Mouse (Mus musculus) mouse trophoblast stem cell (cell line): ENCODE data around the gene Cacng8.

Source experiments
- in situ Hi-C, 2 experiments: fragments of 300-500 bp; cut with MseI, MboI; formaldehyde crosslinking; loops; 2 replicates in 1 of 2; 3 replicates in 1 of 2; pipeline ENCODE4 v1.15.1; 2025

The Cacng8 gene

DNA sequence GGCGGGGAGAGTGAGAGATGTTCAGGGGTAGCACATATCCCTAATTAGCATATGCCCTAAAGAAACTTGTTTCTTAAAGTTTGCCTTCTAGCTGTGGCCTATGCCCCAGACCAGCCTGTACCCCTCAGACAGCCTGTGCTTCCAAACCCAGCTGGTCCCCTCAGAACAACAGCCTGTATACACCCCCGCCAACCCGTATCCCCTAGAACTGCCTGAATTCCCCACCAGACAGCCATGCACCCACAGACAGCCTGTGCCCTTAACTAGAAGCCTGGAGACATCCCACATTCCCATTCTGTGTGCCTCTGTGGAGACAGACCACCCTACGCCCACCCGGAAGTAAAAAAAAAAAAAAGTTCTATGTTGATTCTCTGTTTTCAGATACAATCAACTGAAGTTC is 34.7 kb downstream of the Cacng8 start:
- in situ Hi-C loops = no loop called here

DNA sequence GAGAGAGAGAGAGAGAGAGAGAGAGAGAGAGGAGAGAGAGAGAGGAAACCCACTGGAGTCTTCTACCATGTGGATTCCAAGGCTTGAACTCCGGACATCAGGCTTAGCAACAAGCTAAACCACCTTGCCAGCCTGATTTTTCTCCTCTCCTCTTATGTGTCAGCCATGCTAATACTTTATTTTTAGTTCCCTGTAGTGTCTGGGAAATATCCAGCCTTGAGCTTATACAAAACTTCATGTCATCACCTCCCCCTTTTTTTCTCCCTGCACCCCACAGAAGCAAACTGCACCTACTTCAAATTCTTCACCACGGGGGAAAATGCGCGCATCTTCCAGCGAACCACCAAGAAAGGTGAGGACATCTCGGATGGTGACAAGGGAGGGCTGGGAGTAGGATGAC is 39.7 kb downstream of the Cacng8 start:
- in situ Hi-C loops = no loop called here

DNA sequence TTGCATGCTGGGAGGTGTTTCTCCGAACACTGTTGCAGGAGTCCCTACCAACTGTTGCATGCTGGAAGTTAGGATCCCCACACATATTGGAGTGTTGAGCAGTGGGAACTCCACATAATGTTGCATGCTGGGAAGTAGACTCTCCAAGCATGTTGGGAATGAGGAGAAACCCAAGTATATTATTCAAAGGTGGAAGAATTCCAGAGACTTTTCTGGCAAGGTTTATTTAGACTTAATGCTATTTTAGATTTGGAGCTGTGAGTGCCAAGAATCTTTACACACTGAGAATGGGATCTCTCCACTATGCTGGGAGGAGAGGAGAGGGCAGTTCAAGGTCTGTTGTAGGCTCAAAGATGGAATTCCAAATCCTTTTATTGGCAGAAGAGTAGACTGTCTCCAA is 41.6 kb downstream of the Cacng8 start:
- in situ Hi-C loops = no loop called here

DNA sequence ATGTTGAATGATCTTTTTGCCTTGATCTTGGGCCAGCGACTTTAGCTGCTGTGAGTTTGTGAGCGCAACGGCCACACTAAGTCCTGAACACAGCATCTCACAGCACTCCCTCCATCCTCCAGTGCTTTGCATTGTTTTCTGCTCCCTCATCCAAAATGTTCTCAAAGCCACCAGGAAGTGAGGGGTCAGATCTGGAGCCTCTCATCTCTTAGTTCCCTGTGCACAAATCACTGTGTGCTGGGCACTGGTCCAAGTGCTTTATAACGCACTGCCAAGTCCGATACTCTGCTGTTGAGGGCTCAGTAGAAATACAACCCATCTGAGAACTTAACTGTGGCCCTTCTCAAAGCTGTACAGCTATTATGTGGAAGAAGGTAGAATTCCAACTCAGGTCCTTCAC is 47.5 kb downstream of the Cacng8 start:
- in situ Hi-C loops = no loop called here

DNA sequence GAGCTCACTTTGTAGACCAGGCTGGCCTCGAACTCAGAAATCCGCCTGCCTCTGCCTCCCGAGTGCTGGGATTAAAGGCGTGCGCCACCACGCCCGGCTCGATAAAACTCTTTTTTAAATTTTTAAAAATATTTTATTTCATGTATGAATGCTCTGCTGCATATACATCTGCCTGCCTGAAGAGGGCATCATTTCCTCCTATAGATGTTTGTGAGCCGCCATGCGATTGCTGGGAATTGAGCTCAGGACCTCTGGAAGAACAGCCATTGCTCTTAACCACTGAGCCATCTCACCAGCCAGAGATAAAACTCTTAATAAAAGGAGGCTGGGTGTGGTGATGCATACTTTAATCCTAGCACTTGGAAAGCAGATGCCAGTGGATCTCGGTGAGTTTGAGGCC is 49.5 kb downstream of the Cacng8 start:
- in situ Hi-C loops = no loop called here

DNA sequence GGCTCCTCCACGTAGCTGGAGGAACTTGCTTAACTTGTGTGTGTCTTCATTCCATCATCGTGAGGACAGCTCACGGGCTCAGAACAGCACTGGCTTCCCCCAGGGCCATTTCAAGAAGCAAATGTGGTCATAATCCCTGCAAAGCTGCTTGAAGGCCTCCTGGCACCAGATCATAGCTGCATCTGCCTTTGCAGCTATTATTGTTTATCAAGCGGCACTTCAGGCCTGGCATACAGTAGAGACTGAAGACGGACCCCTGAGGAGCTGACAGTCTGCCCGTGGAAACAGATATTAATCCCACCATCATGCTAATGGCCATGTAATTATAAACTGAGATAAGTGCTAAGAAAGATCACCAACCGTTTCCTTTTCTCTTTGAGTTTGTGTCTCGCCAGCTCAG is 50.0 kb downstream of the Cacng8 start:
- in situ Hi-C loops = no loop called here

DNA sequence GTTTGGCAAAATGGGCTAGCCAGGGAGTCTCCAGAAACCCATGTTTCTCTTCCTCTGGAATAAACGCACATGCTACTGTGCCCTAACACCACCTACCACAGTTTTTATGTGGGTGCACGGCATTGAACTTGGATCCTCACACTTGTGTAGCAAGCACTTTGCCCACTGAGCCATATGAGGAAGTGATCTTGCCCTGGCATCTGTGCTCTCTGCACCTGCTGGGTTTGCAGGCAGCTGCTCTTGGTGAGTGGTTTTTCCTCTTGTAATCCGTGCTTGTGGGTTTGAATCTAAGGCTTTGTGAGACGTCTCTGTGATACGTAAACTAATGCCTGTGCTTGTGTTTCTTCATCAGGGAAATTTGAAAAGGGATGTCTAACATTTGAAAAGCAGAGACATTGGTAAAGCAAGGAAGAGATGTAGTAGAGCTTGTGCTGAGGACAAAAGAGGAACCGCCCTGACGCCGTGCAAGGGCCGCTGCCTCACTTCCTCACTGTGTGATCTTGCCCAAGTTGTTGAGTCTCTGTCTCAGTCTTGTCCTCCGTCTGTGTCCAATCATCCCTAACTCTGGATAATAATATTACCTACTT is 52.1 kb downstream of the Cacng8 start:
- in situ Hi-C loops = no loop called here

DNA sequence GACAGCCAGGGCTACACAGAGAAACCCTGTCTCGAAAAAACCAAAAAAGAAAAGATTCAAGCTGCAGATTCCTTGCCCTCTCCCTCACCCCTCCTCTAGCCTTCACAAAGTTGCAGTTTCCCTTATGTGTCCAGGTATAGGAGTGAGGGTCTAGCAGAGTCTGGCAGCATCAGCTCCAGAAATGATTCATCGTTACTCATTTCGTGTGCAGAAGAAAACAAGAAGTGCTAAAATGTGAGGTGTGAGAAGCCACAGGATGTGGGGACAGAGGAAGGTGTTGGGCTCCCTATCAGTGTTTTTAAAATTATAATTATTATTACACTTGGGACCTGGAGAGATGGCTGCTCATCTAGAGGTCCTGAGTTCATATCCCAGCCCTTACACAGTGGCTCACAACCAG is 54.2 kb downstream of the Cacng8 start:
- in situ Hi-C loops = no loop called here

DNA sequence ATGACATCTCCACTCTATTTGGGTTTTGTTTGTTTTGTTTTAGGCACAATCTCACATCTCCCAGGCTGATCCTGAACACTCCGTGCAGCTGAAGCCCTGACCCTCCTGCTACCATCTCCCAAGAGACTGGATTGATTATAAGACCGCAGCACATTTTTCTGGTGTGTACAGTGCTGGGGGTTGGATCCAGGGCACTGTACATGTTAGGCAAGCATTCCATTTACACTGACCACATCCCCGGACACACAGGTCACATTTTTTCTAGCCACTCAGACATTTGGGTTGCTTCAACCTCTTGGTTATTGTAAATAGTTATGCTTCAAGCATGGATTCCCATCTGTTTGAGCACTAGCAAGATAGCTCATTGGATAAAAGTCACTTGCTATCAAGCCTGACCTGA is 56.1 kb downstream of the Cacng8 start:
- in situ Hi-C loops = no loop called here

DNA sequence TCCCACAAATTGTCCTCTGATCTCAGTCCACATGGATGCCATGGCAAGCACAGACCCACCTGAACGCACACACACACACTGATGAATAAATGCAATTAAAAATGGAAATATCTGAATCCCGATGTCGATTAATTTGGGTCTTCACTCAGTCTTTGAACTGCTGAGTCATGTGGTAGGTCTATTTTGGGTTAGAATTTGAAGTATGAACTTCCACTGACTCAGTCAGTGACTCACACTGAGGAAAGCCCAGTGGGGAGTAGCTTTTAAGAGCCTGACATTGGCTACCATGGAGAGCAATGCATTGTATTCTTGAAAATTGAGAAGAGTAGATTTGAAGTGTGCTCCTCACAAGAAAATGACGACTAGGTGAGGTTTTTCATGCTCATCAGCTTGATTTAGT is 56.5 kb downstream of the Cacng8 start:
- in situ Hi-C loops = no loop called here

DNA sequence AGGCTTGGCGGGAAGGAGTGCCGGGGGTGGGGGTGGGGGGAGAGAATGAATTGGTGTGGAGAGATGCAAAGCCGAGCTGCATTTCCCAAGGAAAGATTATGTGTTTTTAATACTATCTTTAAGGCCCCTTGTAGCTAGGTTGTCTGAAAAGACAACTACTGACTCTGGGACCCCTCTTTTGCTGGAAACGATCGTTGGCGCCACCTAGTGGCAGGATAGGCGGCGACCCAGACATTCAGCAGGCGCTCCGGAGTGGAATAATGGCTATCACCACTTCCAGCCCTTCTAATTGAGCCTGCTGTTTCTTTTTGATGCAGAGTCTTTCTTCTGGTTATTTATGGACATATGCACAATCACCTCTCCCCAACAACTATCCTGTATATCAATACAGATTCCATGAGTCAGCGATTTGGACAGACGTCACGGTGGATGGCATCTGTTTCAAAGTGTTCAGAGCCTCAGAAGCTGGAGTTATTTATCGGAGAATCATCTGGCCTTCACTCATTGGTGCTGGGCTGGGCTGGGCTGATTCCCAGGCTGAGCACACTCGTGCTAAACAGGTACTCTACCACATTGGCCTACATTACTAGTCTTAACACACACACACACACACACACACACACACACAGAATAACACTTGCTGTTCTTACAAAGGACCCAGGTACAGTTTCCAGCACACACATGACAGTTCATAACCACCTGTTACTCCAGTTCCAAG is 58.4 kb downstream of the Cacng8 start:
- in situ Hi-C loops = no loop called here

DNA sequence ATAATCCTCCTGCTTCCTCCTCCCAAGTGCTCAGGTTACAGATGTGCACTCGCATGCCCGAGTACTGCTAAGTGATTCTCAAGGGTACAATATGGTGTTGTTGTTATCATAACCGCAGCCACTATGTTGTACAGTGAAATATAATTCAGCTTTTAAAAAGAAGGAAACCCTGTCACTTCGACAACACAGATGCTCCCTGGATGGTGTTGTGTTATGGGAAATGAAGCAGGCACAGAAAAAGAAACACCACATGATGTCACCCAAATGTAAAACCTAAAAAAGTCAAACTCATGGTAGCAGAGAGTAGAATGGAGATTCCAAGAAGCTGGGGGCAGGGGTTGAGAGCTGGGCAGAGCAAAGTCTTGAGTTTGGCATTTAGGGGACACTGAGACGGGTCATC is 60.2 kb downstream of the Cacng8 start:
- in situ Hi-C loops = no loop called here

DNA sequence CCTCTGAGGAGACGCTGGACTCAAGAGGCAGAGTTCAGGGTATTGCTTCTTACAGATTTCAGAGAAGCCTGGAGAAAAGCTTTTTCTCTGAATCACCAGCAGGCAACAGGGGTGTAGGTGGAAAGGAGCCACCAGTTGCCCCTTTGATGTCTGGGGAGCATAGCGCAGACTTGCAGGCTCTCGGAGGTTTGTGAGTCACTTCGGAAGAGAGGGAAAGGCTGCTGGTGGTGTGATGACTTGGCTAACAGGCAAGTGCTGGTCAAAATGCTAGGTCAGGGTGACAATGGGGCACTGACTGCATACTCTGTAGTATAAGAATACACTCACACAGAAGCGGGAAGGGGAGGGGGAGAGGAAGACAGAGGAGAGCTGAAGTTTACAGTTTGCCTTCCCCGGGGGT is 60.7 kb downstream of the Cacng8 start:
- in situ Hi-C loops = no loop called here

DNA sequence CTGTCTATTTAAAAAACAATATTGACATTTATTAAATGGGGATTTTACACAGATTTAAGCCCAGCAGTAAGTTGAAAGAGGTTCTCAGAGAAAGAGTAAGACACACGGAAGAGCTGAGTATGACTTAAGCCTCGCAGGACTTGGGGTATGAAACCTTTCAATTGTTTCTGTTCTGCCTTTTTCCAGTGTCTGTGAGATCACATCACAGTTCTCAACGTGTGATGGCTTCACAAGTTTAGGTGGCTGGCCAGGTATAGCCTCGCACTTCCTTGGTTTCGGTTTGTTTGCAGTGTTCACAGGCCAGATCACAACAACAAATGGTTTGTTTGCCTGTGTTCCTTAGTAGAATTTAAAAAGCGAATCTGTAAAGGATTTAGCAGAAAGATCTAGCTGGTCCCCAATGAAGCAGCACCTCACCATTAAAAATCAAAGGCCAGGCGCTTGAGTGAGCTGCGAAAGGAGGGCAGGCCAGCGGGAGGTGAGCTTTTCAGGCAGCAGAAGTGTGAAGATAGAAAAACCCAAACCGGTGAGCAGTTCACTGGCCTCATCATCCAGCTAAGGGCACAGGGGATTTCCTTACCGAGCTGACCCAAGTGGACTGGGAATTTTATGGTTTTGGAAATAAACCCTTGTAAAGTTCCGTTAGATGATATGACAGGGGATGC is 62.5 kb downstream of the Cacng8 start:
- in situ Hi-C loops = no loop called here

DNA sequence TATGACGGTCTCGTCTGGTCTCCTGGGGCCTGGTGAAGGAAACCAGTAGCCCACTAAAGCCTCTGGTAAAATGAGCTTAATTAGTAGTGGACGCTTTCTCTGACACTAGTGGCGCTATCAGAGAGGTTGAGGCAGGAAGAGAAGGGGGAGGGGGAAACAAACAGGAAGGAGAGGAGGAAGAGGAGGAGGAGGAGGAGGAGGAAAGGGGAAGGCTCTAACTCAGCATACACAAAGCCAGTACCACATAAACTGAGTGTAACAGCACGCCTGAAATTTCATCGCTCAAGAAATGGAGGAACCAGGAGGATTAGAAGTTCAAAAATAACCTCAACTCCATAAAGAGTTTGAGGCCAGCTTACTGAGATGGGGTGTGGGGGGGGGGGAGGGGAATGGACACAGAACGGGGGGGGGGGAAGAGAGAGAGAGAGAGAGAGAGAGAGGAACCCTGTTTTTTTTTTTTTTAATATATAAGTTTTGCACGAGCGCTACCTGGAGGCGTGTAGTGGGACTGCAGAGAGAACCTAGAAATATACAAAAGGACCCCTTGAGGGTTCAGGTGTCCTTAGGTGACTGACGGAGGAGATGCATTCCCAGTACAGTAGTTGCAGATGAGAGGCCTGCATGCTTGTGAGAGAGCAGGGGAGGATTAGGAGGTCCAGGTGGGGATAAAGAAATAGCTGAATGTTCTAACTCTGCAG is 63.2 kb downstream of the Cacng8 start:
- in situ Hi-C loops = no loop called here

DNA sequence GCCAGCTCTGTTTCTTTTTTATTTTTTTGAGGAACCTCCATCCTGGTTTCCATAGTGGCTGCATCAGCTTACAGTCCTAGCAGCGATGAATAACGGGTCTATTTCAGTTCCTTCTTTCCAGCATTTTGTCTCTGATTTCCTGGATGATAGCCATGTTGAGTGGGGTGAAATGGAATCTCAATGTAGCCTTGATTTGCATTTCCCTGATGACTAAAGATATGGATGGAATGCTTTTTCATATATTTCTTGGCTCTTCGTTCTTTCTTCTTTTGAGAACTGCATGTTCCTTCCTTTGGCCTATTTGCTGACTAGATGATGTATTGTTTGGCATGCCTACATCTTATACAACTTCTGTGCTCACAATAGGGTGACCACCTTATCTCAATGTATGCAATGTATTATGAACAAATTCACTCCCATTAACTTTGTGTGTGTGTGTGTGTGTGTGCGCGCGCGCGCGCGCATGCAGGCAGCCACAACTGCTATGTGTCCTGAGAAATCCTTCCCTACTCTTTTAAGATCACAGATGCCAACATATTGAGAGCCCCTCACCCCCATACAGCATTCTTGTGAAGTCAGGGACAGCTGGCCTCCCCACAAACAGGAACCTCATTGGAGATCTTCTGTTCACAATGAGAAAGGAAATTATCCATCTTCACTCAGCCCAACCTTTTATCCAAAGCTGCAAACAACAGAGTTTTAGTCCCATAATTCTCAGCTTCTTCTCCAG is 66.8 kb downstream of the Cacng8 start:
- in situ Hi-C loops = no loop called here

DNA sequence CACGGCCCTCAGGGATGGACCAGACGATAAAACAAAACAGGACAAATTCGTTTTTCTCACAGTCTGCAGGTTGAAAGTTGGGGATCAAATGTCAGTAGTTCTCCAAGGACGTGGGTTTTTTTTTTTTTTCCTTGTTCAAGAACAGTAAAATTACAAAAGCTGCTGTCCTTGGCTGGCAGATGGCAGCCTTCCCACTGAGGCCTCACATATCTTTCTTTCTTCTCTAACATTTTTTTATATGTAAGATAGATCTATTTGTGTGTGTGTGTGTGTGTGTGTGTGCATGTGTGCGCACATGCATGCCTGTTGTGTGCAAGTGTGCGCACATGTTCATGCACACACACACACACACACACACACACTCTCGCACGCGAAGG is 67.3 kb downstream of the Cacng8 start:
- in situ Hi-C loops = no loop called here

DNA sequence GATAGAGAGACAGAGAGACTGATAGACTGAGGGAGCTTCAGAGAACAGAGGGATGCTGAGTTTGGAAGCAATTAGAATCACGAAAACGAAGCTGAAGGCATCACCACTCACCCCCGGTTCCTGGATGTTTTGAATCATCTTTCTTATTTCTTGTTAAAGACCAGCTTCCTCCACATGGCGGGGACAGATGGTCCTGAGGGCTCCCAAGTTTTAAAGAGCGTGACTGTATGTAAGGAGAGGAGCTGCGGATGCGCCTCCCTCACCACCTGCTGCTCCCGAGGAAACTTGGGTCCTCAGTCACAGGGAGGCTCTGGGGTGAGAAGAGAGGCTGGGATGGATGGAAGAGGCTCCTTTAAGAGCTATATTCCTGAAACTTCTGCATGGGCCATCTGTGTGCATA is 69.8 kb downstream of the Cacng8 start:
- in situ Hi-C loops = no loop called here

DNA sequence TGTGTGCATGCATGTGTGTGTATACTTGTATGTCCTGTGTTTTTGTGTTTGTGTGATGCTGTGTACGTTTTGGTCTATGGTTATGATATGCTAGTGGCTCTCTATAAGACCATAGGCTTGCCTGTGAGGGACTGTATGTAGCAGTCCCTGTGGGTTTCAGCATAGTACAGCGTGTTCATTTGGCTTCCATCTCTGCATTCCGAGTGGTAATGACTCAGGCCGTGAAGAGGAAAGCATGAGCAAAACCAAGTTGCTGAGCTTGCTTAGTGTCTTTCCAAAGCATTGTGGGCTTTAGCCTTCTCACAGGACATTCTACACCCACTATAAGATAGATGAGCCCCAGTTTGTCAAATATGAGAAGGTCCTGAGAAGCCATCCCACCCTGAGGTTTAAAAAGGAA is 72.8 kb downstream of the Cacng8 start:
- in situ Hi-C loops = no loop called here
